Mouse (Mus musculus) bone marrow macrophage, adult 2 months (primary cell): ENCODE measurements at regions not wholly inside any gene's neighbourhood (a gene's known extent, or its start where the extent isn't known, plus 50 kb on each side); places are given as distances from the start of the nearest gene placed in this dataset.

Experiments used
- H3K27ac ChIP-seq: 2 replicates; pipeline ENCODE4 v1.5.1; 2012; ENCODE audit warnings: low read depth, low read length; ENCODE audit not compliant: insufficient read depth
- H3K4me1 ChIP-seq: 2 replicates; pipeline ENCODE4 v1.6.1; 2012; ENCODE audit warnings: low read length; ENCODE audit not compliant: control insufficient read depth, insufficient read depth
- H3K4me3 ChIP-seq: 2 replicates; pipeline ENCODE4 v1.5.1; 2012; ENCODE audit warnings: mild to moderate bottlenecking, low read length, moderate library complexity; ENCODE audit not compliant: insufficient read depth
- CTCF ChIP-seq: IDR thresholded peaks from 2 replicates; pipeline ENCODE4 v1.5.1; 2012; ENCODE audit warnings: low read depth, mild to moderate bottlenecking, low read length, moderate library complexity
- POLR2A ChIP-seq: IDR thresholded peaks from 2 replicates; pipeline ENCODE4 v1.6.1; 2012; ENCODE audit warnings: mild to moderate bottlenecking, low read depth, low read length, borderline replicate concordance

GRCm38 (mm10) chr12:77138506-77139201, 99.3 kb upstream of the Fut8 start:
- no peak overlapping the region for H3K27ac ChIP-seq

GRCm38 (mm10) chr12:77137291-77137830, 100.6 kb upstream of the Fut8 start:
- no peaks in the 10 kb centered on the region for H3K4me1 ChIP-seq

More at GRCm38 (mm10) chr12:77138506-77139201, 99.3 kb upstream of the Fut8 start:
- Histone ChIP-seq H3K4me1 (no peaks in the 10 kb centered on the region), H3K4me3 (no peak overlapping the region)
- TF ChIP-seq POLR2A (no peak), CTCF (no peak)

GRCm38 (mm10) chr12:77135661-77136060, 102.3 kb upstream of the Fut8 start:
- Histone ChIP-seq H3K27ac (no peak overlapping the region), H3K4me3 (no peak overlapping the region), H3K4me1 (no peaks in the 10 kb centered on the region)
- TF ChIP-seq POLR2A (no peak), CTCF (no peak)

More at GRCm38 (mm10) chr12:77137291-77137830, 100.6 kb upstream of the Fut8 start:
- H3K27ac ChIP-seq = no peak overlapping the region
- H3K4me3 ChIP-seq = no peak overlapping the region
- TF ChIP-seq CTCF (no peak), POLR2A (no peak)

GRCm38 (mm10) chr12:77135067-77135466, 102.9 kb upstream of the Fut8 start:
- Histone ChIP-seq H3K4me3 (no peak overlapping the region), H3K4me1 (no peaks in the 10 kb centered on the region), H3K27ac (no peak overlapping the region)
- TF ChIP-seq CTCF = no peak
- TF ChIP-seq POLR2A = no peak

- H3K27ac ChIP-seq = no peak overlapping the region
- H3K4me3 ChIP-seq = no peak overlapping the region
- H3K4me1 ChIP-seq = no peaks in the 10 kb centered on the region
- TF ChIP-seq CTCF = no peak
- TF ChIP-seq POLR2A = no peak
Measured at GRCm38 (mm10) chr12:77134306-77135010, 103.5 kb upstream of the Fut8 start.

GRCm38 (mm10) chr12:77133465-77134305, 104.2 kb upstream of the Fut8 start:
- Histone ChIP-seq H3K4me1 (no peaks in the 10 kb centered on the region), H3K27ac (no peak overlapping the region), H3K4me3 (no peak overlapping the region)
- TF ChIP-seq POLR2A (no peak), CTCF (no peak)

- H3K4me1 ChIP-seq = no peaks in the 10 kb centered on the region
- no peak overlapping the region for H3K27ac ChIP-seq
- TF ChIP-seq CTCF (no peak), POLR2A (no peak)
- no peak overlapping the region for H3K4me3 ChIP-seq
Measured at GRCm38 (mm10) chr12:77131328-77131727, 106.6 kb upstream of the Fut8 start.

GRCm38 (mm10) chr12:77130526-77130925, 107.4 kb upstream of the Fut8 start:
- no peak overlapping the region for H3K27ac ChIP-seq
- H3K4me1 ChIP-seq = no peaks in the 10 kb centered on the region
- TF ChIP-seq POLR2A (no peak), CTCF (no peak)
- no peak overlapping the region for H3K4me3 ChIP-seq

GRCm38 (mm10) chr12:77124267-77124666, 113.7 kb upstream of the Fut8 start:
- Histone ChIP-seq H3K27ac (no peak overlapping the region), H3K4me3 (no peak overlapping the region), H3K4me1 (no peaks in the 10 kb centered on the region)
- TF ChIP-seq CTCF = no peak
